Mouse (Mus musculus) bone marrow macrophage, adult 2 months (primary cell): ENCODE measurements around the gene Gm21974.

Experiments used
- CTCF ChIP-seq: IDR thresholded peaks from 2 replicates; pipeline ENCODE4 v1.5.1; 2012; ENCODE audit warnings: low read depth, mild to moderate bottlenecking, low read length, moderate library complexity
- POLR2A ChIP-seq: IDR thresholded peaks from 2 replicates; pipeline ENCODE4 v1.6.1; 2012; ENCODE audit warnings: mild to moderate bottlenecking, low read depth, low read length, borderline replicate concordance

- TF ChIP-seq POLR2A (no peak), CTCF (no peak)
Observed at GRCm38 (mm10) chr7:127841340-127842000, 53.8 kb downstream of the Gm21974 start.
